Mouse (Mus musculus) heart, embryonic 11.5 days (tissue): ENCODE data around the gene Plrg1. TPM values are rescaled to one million over a fixed set of nuclear protein-coding genes. Genes with fewer than 3 reads are reported as not detected.

Experiments used
- ATAC-seq: fragments of 200-750 bp; cut with Nextera tagmentation; replicated peaks from 2 replicates; pipeline ENCODE4 v1.8.0; 2017; ENCODE audit warnings: moderate library complexity; ENCODE audit not compliant: insufficient number of reproducible peaks, low FRiP score, low TSS enrichment
- H3K27ac ChIP-seq: fragments of 300-500 bp; sonication (generic); 2 replicates; pipeline ENCODE4 v1.5.1; 2014; ENCODE audit warnings: mild to moderate bottlenecking, low read depth, low read length
- H3K27me3 ChIP-seq: fragments of 300-500 bp; sonication (generic); 2 replicates; pipeline ENCODE4 v1.6.1; 2014; ENCODE audit warnings: mild to moderate bottlenecking, low read length, mixed read lengths; ENCODE audit not compliant: control insufficient read depth, insufficient read depth
- H3K36me3 ChIP-seq: fragments of 300-500 bp; sonication (generic); 2 replicates; pipeline ENCODE4 v1.6.1; 2014; ENCODE audit warnings: mild to moderate bottlenecking, low read length, moderate library complexity, mixed read lengths; ENCODE audit not compliant: control insufficient read depth, insufficient read depth
- H3K4me1 ChIP-seq: fragments of 300-500 bp; sonication (generic); 2 replicates; pipeline ENCODE4 v1.6.1; 2014; ENCODE audit warnings: low read length; ENCODE audit not compliant: control insufficient read depth, insufficient read depth
- H3K4me2 ChIP-seq: fragments of 300-500 bp; sonication (generic); 2 replicates; pipeline ENCODE4 v1.6.1; 2014; ENCODE audit warnings: mild to moderate bottlenecking, moderate library complexity
- H3K4me3 ChIP-seq: fragments of 300-500 bp; sonication (generic); 2 replicates; pipeline ENCODE4 v1.5.1; 2014; ENCODE audit warnings: low read depth, low read length
- H3K9ac ChIP-seq: fragments of 300-500 bp; sonication (generic); 2 replicates; pipeline ENCODE4 v1.6.1; 2014; ENCODE audit warnings: mild to moderate bottlenecking, low read depth, low read length, moderate library complexity
- H3K9me3 ChIP-seq: fragments of 300-500 bp; sonication (generic); replicated peaks from 2 replicates; pipeline ENCODE4 v1.6.1; 2016; ENCODE audit warnings: low read length; ENCODE audit not compliant: control insufficient read depth
- WGBS: fragments of 180-500 bp; shearing (Covaris S2); extraction: QIAGEN DNeasy Blood & Tissue Kit; methylation state at CpG from one replicate; pipeline ENCODE4 v1.1.7; 2014; ENCODE audit not compliant: insufficient replicate concordance; 5-methylcytosine and 5-hydroxymethylcytosine counted together
- polyA plus RNA-seq: library from polyadenylated mRNA; unstranded; fragments of >200 nt; fragmentation: Nextera tagmentation; extraction: Ambion mirVana; gene quantifications from 2 replicates; pipeline ENCODE4 v1.2.1, GENCODE M21; 2014

The Plrg1 gene
- polyA plus RNA-seq, 1 experiment from 2014 or later: 64.1 TPM

- Histone ChIP-seq H3K27ac (no peak overlapping the region), H3K27me3 (no peaks in the 10 kb centered on the region), H3K36me3 (peaks cover 15% of the 10 kb centered on the region; the same call in 1 of the 2 replicates), H3K4me2 (no peak overlapping the region), H3K4me3 (no peak overlapping the region), H3K4me1 (peaks cover 5% of the 10 kb centered on the region), H3K9me3 (no peaks in the 10 kb centered on the region), H3K9ac (no peak overlapping the region)
- 97% methylated on average over 2 of the region's 2 CpGs for WGBS
- no peak for ATAC-seq
Observed at GRCm38 (mm10) chr3:83057046-83057445, 1.7 kb downstream of the Plrg1 start.

- Histone ChIP-seq H3K36me3 (peaks cover 45% of the 10 kb centered on the region), H3K9me3 (no peaks in the 10 kb centered on the region), H3K9ac (no peak overlapping the region), H3K4me1 (no peaks in the 10 kb centered on the region), H3K4me3 (no peak overlapping the region), H3K4me2 (no peak overlapping the region), H3K27me3 (no peaks in the 10 kb centered on the region), H3K27ac (no peak overlapping the region)
- no peak for ATAC-seq
- WGBS: 89% methylated on average over 9 of the region's 9 CpGs
Observed at GRCm38 (mm10) chr3:83067920-83068319, 12.6 kb downstream of the Plrg1 start.

- ATAC-seq: no peak
- Histone ChIP-seq H3K36me3 (peaks cover 39% of the 10 kb centered on the region), H3K27me3 (no peaks in the 10 kb centered on the region), H3K9me3 (no peaks in the 10 kb centered on the region), H3K4me2 (no peak overlapping the region), H3K9ac (no peak overlapping the region), H3K27ac (no peak overlapping the region), H3K4me3 (no peak overlapping the region), H3K4me1 (no peaks in the 10 kb centered on the region)
- WGBS: 94% methylated on average over 13 of the region's 13 CpGs
Observed at GRCm38 (mm10) chr3:83068869-83069268, 13.5 kb downstream of the Plrg1 start.

- no peak for ATAC-seq
- H3K27ac ChIP-seq: no peak overlapping the region
- 86% methylated on average over 4 of the region's 4 CpGs for WGBS
Observed at GRCm38 (mm10) chr3:83070231-83070630, 14.9 kb downstream of the Plrg1 start.

GRCm38 (mm10) chr3:83076563-83076962 lies 21.2 kb downstream of the Plrg1 start:
- no peak overlapping the region for H3K27ac ChIP-seq
- no peaks in the 10 kb centered on the region for H3K4me1 ChIP-seq
- H3K9ac ChIP-seq: no peak overlapping the region
- H3K4me2 ChIP-seq: no peak overlapping the region
- H3K4me3 ChIP-seq: no peak overlapping the region
- no peak for ATAC-seq
- 0 out of 2 replicates have a peak, but pooled peaks cover under 1% of the 10 kb centered on the region for H3K36me3 ChIP-seq
- no peaks in the 10 kb centered on the region for H3K27me3 ChIP-seq
- 49% methylated on average over 2 of the region's 3 CpGs for WGBS
- no peaks in the 10 kb centered on the region for H3K9me3 ChIP-seq

More at GRCm38 (mm10) chr3:83070231-83070630, 14.9 kb downstream of the Plrg1 start:
- H3K36me3 ChIP-seq: peaks cover 39% of the 10 kb centered on the region
- H3K9me3 ChIP-seq: no peaks in the 10 kb centered on the region
- no peak overlapping the region for H3K4me2 ChIP-seq
- H3K4me1 ChIP-seq: no peaks in the 10 kb centered on the region
- no peak overlapping the region for H3K9ac ChIP-seq
- no peaks in the 10 kb centered on the region for H3K27me3 ChIP-seq
- no peak overlapping the region for H3K4me3 ChIP-seq

- H3K4me2 ChIP-seq: peak overlapping the region; percentile 66
- 4% methylated on average over 11 of the region's 11 CpGs for WGBS
- H3K36me3 ChIP-seq: no peaks in the 10 kb centered on the region
- H3K4me1 ChIP-seq: no peaks in the 10 kb centered on the region
- no peak for ATAC-seq
- H3K27me3 ChIP-seq: no peaks in the 10 kb centered on the region
- no peaks in the 10 kb centered on the region for H3K9me3 ChIP-seq
- no peak overlapping the region for H3K9ac ChIP-seq
- H3K4me3 ChIP-seq: peak overlapping the region; percentile 30; the same call in 1 of the 2 replicates
- no peak overlapping the region for H3K27ac ChIP-seq
Observed at GRCm38 (mm10) chr3:83080567-83081055, 25.3 kb downstream of the Plrg1 start.

- Histone ChIP-seq H3K4me2 (no peak overlapping the region), H3K9ac (no peak overlapping the region), H3K27ac (no peak overlapping the region), H3K9me3 (no peaks in the 10 kb centered on the region), H3K4me1 (0 out of 2 replicates have a peak, but pooled peaks cover 2% of the 10 kb centered on the region), H3K4me3 (no peak overlapping the region), H3K36me3 (no peaks in the 10 kb centered on the region), H3K27me3 (no peaks in the 10 kb centered on the region)
- 75% methylated on average over 6 of the region's 6 CpGs for WGBS
- no peak for ATAC-seq
Observed at GRCm38 (mm10) chr3:83097586-83097985, 42.3 kb downstream of the Plrg1 start.

GRCm38 (mm10) chr3:83098546-83099034 lies 43.3 kb downstream of the Plrg1 start:
- no peak overlapping the region for H3K27ac ChIP-seq
- H3K36me3 ChIP-seq: no peaks in the 10 kb centered on the region
- 20% methylated on average over 14 of the region's 14 CpGs for WGBS
- H3K4me2 ChIP-seq: peak overlapping the region; percentile 53
- no peak for ATAC-seq
- H3K4me1 ChIP-seq: 0 out of 2 replicates have a peak, but pooled peaks cover 2% of the 10 kb centered on the region
- peak overlapping the region; percentile 52; the same call in 1 of the 2 replicates for H3K9ac ChIP-seq
- no peaks in the 10 kb centered on the region for H3K27me3 ChIP-seq
- H3K9me3 ChIP-seq: no peaks in the 10 kb centered on the region
- peak overlapping the region; percentile 23 for H3K4me3 ChIP-seq

GRCm38 (mm10) chr3:83099139-83099538 lies 43.8 kb downstream of the Plrg1 start:
- WGBS: 81% methylated on average over 1 of the region's 1 CpGs
- H3K4me3 ChIP-seq: no peak overlapping the region; the same call in 1 of the 2 replicates

More at GRCm38 (mm10) chr3:83099139-83099538, 43.8 kb downstream of the Plrg1 start:
- no peak for ATAC-seq
- Histone ChIP-seq H3K4me2 (peak overlapping the region; percentile 53), H3K9ac (no peak overlapping the region), H3K27me3 (no peaks in the 10 kb centered on the region), H3K36me3 (no peaks in the 10 kb centered on the region), H3K4me1 (0 out of 2 replicates have a peak, but pooled peaks cover 2% of the 10 kb centered on the region), H3K9me3 (no peaks in the 10 kb centered on the region), H3K27ac (no peak overlapping the region)
